ENCODE assay signal across 12 mouse cellular contexts in genomic region chr2:49572684-49573083, GRCm38 (mm10). TPM values are rescaled to one million over a fixed set of nuclear protein-coding genes. Genes with fewer than 3 reads are reported as not detected.
DNase-seq lines count a peak whose midpoint lies in the region; ATAC-seq and TF ChIP-seq lines count a peak whose summit lies in the region.
"Had no signal": no experiment of that assay in that cellular context is flagged by ENCODE, and none has a peak within 500 bp of the region (broad histone marks: within the 10 kb centered on the region; RNA-seq: fewer than 3 reads in every experiment).

No protein-coding gene starts in this region.

- no peak for ATAC-seq in midbrain, embryonic 11.5 days (ENCODE audit: low FRiP score)
- ATAC-seq in forebrain, embryonic 13.5 days: no peak
- no peak for ATAC-seq in limb, embryonic 14.5 days (ENCODE audit: low FRiP score, low read depth)

- no peaks in the 10 kb centered on the region for H3K36me3 ChIP-seq in midbrain, embryonic 11.5 days (ENCODE audit: control insufficient read depth, insufficient read depth, low read length)
- H3K36me3 ChIP-seq in midbrain, embryonic 10.5 days: no peaks in the 10 kb centered on the region
- no peaks in the 10 kb centered on the region for H3K36me3 ChIP-seq in forebrain, embryonic 13.5 days (ENCODE audit: poor library complexity, severe bottlenecking)
- H3K36me3 ChIP-seq in limb, embryonic 14.5 days (ENCODE audit: control insufficient read depth, insufficient read depth, low read length): no peaks in the 10 kb centered on the region

- no peak for TF ChIP-seq POLR2A in limb, embryonic 14.5 days (IDR thresholded peaks at IDR 0.05; ENCODE audit: borderline replicate concordance, extremely low read depth, insufficient read depth, insufficient read length)

- H3K27me3 ChIP-seq in midbrain, embryonic 11.5 days (ENCODE audit: control insufficient read depth, insufficient read depth, low read length): no peaks in the 10 kb centered on the region
- no peaks in the 10 kb centered on the region for H3K27me3 ChIP-seq in midbrain, embryonic 10.5 days (ENCODE audit: low read depth, poor library complexity, severe bottlenecking)
- H3K27me3 ChIP-seq in forebrain, embryonic 13.5 days: no peaks in the 10 kb centered on the region
- H3K27me3 ChIP-seq in limb, embryonic 14.5 days (ENCODE audit: control insufficient read depth, insufficient read depth, low read length): no peaks in the 10 kb centered on the region

- no peak overlapping the region for H3K4me3 ChIP-seq in midbrain, embryonic 11.5 days (ENCODE audit: low read depth, low read length)
- H3K4me3 ChIP-seq in midbrain, embryonic 10.5 days: no peak overlapping the region
- H3K4me3 ChIP-seq in forebrain, embryonic 13.5 days: no peak overlapping the region
- H3K4me3 ChIP-seq in limb, embryonic 14.5 days (replicated peaks; ENCODE audit: low read length): peak overlapping the region; percentile 10; the same call in 1 of the 2 replicates

- 84% methylated on average over 9 of the region's 9 CpGs for WGBS in midbrain, embryonic 11.5 days
- whole genome bisulfite sequencing in midbrain, embryonic 10.5 days: 84% methylated on average over 9 of the region's 9 CpGs
- 61% methylated on average over 9 of the region's 9 CpGs for WGBS in forebrain, embryonic 13.5 days
- WGBS in limb, embryonic 14.5 days: 43% methylated on average over 9 of the region's 9 CpGs

- H3K9ac ChIP-seq in midbrain, embryonic 11.5 days (ENCODE audit: low read length): no peak overlapping the region
- H3K9ac ChIP-seq in forebrain, embryonic 13.5 days: peak overlapping the region; percentile 50; the same call in 1 of the 2 replicates
- peak overlapping the region; percentile 31; the same call in 1 of the 2 replicates for H3K9ac ChIP-seq in limb, embryonic 14.5 days (ENCODE audit: low read depth, low read length, severe bottlenecking)

- no peak overlapping the region for H3K27ac ChIP-seq in midbrain, embryonic 11.5 days (ENCODE audit: low read depth, low read length)
- no peak overlapping the region for H3K27ac ChIP-seq in midbrain, embryonic 10.5 days (replicated peaks)
- H3K27ac ChIP-seq in forebrain, embryonic 13.5 days: peak overlapping the region; percentile 88
- 0 out of 2 replicates have a peak overlapping the region, but pooled peaks have one; percentile 5 for H3K27ac ChIP-seq in limb, embryonic 14.5 days (replicated peaks; ENCODE audit: low read depth, low read length)

- no peak overlapping the region for H3K4me2 ChIP-seq in midbrain, embryonic 11.5 days
- H3K4me2 ChIP-seq in forebrain, embryonic 13.5 days: peak overlapping the region; percentile 50
- H3K4me2 ChIP-seq in limb, embryonic 14.5 days (replicated peaks; ENCODE audit: low read depth, low read length, severe bottlenecking): peak overlapping the region; percentile 43

- no peaks in the 10 kb centered on the region for H3K9me3 ChIP-seq in midbrain, embryonic 11.5 days (ENCODE audit: control insufficient read depth, low read length)
- no peaks in the 10 kb centered on the region for H3K9me3 ChIP-seq in midbrain, embryonic 10.5 days (replicated peaks)
- no peaks in the 10 kb centered on the region for H3K9me3 ChIP-seq in forebrain, embryonic 13.5 days (replicated peaks)
- H3K9me3 ChIP-seq in limb, embryonic 14.5 days (ENCODE audit: control insufficient read depth, low read length): no peaks in the 10 kb centered on the region

- peak; percentile 73 for DNase-seq in midbrain, embryonic 11.5 days (ENCODE audit: low spot score, missing footprints)
- DNase-seq in midbrain, embryonic 10.5 days (ENCODE audit: low spot score): no peak
- DNase-seq in limb, embryonic 14.5 days (ENCODE audit: low spot score): peak; percentile 42
- no peak for DNase-seq in urinary bladder, postnatal 14 days (ENCODE audit: low spot score)
- no peak for DNase-seq in cerebellum, adult 11 months
- DNase-seq in urinary bladder, postnatal 10 days (ENCODE audit: low spot score): no peak
- DNase-seq: cerebellum, adult 9-10 months; gastrocnemius, postnatal 36 days; heart, postnatal 10 days; kidney, postnatal 10 days; thymus, adult 18-20 months had no signal

- H3K4me1 ChIP-seq in midbrain, embryonic 11.5 days (ENCODE audit: control insufficient read depth, insufficient read depth, low read length): 0 out of 2 replicates have a peak, but pooled peaks cover 2% of the 10 kb centered on the region
- H3K4me1 ChIP-seq in midbrain, embryonic 10.5 days: peaks cover 25% of the 10 kb centered on the region
- peaks cover 46% of the 10 kb centered on the region for H3K4me1 ChIP-seq in forebrain, embryonic 13.5 days
- H3K4me1 ChIP-seq in limb, embryonic 14.5 days (ENCODE audit: control insufficient read depth, insufficient read depth, low read length): peaks cover 34% of the 10 kb centered on the region

RNA-seq across cellular contexts. Expression of gene Kif5c, which starts 46.4 kb away (rescaled TPM):
- 96.2 and 96.4 TPM in 2 replicates for polyA plus RNA-seq in midbrain, embryonic 11.5 days (2014; fragmentation: Nextera tagmentation; extraction: Ambion mirVana)
- polyA plus RNA-seq in midbrain, embryonic 10.5 days (2016; fragmentation: Nextera tagmentation; extraction: Ambion mirVana): 37.3 and 59.0 TPM in 2 replicates
- polyA plus RNA-seq in forebrain, embryonic 13.5 days (2015; fragmentation: Nextera tagmentation; extraction: Ambion mirVana): 129 and 139 TPM in 2 replicates
- polyA plus RNA-seq in limb, embryonic 14.5 days (2012; rRNA removed): 4.9 and 5.3 TPM in 2 replicates
- polyA plus RNA-seq in limb, embryonic 14.5 days (2014; fragmentation: Nextera tagmentation; extraction: Ambion mirVana): 4.5 and 5.8 TPM in 2 replicates

Comparison
In these comparisons a context has a peak if more than half of its experiments do, and no peak if none do; other contexts are left out.
1. DNase-seq: peak in midbrain, embryonic 11.5 days (single experiment) and limb, embryonic 14.5 days (single experiment); none in midbrain, embryonic 10.5 days (single experiment), urinary bladder, postnatal 14 days (single experiment), cerebellum, adult 11 months (single experiment) and urinary bladder, postnatal 10 days (single experiment).
2. H3K27ac ChIP-seq: peak in forebrain, embryonic 13.5 days (single experiment) and limb, embryonic 14.5 days (single experiment); none in midbrain, embryonic 11.5 days (single experiment) and midbrain, embryonic 10.5 days (single experiment).